Mouse (Mus musculus) liver, embryonic 15.5 days (tissue): ENCODE results near the gene Cdk5rap1. TPM values are rescaled to one million over a fixed set of nuclear protein-coding genes. Genes with fewer than 3 reads are reported as not detected.
"Not testable (repeated sequence)": the region's sequence is repeated elsewhere in the genome, so short reads cannot be mapped to it uniquely, and the experiment has no call there.

Experiments
- ATAC-seq: fragments of 200-750 bp; cut with Nextera tagmentation; 2 replicates; pipeline ENCODE4 v1.8.0; 2017; ENCODE audit warnings: moderate number of reproducible peaks, mild to moderate bottlenecking, moderate library complexity; ENCODE audit not compliant: insufficient read depth
- H3K27ac ChIP-seq: fragments of 300-500 bp; sonication (generic); replicated peaks from 2 replicates; pipeline ENCODE4 v1.5.1; 2015; ENCODE audit warnings: mild to moderate bottlenecking, inconsistent platforms
- H3K27me3 ChIP-seq: fragments of 300-500 bp; sonication (generic); 2 replicates; pipeline ENCODE4 v1.6.1; 2015; ENCODE audit warnings: mild to moderate bottlenecking, inconsistent platforms
- H3K36me3 ChIP-seq: fragments of 300-500 bp; sonication (generic); replicated peaks from 2 replicates; pipeline ENCODE4 v1.6.1; 2015; ENCODE audit warnings: moderate library complexity, mild to moderate bottlenecking, inconsistent platforms
- H3K4me1 ChIP-seq: fragments of 300-500 bp; sonication (generic); replicated peaks from 2 replicates; pipeline ENCODE4 v1.6.1; 2015; ENCODE audit warnings: inconsistent platforms
- H3K4me2 ChIP-seq: fragments of 300-500 bp; sonication (generic); 2 replicates; pipeline ENCODE4 v1.6.1; 2015; ENCODE audit warnings: moderate library complexity, mild to moderate bottlenecking, inconsistent platforms
- H3K4me3 ChIP-seq: fragments of 300-500 bp; sonication (generic); replicated peaks from 2 replicates; pipeline ENCODE4 v1.5.1; 2015; ENCODE audit warnings: mild to moderate bottlenecking, inconsistent platforms
- H3K9ac ChIP-seq: fragments of 300-500 bp; sonication (generic); 2 replicates; pipeline ENCODE4 v1.6.1; 2015; ENCODE audit warnings: moderate library complexity, mild to moderate bottlenecking, inconsistent platforms
- H3K9me3 ChIP-seq: fragments of 300-500 bp; sonication (generic); replicated peaks from 2 replicates; pipeline ENCODE4 v1.6.1; 2016; ENCODE audit warnings: inconsistent platforms
- WGBS: fragments of 180-500 bp; shearing (Covaris S2); methylation state at CpG from one replicate; pipeline ENCODE4 v1.1.7; 2015; ENCODE audit warnings: mixed read lengths; ENCODE audit not compliant: insufficient replicate concordance; 5-methylcytosine and 5-hydroxymethylcytosine counted together
- polyA plus RNA-seq: library from polyadenylated mRNA; unstranded; fragments of >200 nt; fragmentation: Nextera tagmentation; extraction: Ambion mirVana; gene quantifications from 2 replicates; pipeline ENCODE4 v1.2.1, GENCODE M21; 2015

The Cdk5rap1 gene
- polyA plus RNA-seq, 1 experiment from 2014 or later: 12.8 TPM

DNA sequence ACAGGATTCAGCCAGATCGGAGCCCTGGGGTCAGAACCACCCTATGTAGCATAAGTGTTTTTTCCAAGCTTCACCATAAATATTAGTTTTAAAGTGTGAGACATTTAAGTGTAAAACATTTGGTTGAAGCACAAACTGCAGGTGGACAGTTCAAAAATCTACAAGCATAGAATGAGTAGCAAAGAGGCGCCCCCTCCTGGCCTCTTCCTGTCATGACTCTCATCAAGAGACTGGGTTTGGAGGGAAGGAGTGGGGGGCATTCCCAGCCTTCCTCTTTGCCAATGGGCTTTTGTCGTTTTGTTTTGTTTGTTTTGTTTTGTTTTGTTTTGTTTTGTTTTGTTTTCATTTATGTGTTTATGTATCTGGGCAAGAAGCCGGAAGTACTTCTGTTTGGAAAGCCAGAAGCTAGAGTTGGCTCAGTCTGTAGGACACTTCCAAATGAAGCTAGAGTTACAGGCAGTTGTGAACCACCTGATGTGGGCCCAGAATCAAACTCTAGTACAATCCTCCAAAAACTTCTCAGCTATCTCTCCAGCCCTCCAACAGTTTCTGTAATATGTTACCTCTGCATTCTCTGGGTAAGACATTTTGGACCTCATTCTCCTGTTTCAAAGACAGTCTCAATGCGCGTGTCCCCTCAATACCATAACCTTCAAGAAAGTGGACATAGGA, 1.3 kb upstream of the Cdk5rap1 start:
- H3K9me3 ChIP-seq: no peaks in the 10 kb centered on the region
- no peak for ATAC-seq
- H3K9ac ChIP-seq: no peak overlapping the region
- H3K4me1 ChIP-seq: peaks cover 23% of the 10 kb centered on the region
- no peaks in the 10 kb centered on the region for H3K27me3 ChIP-seq
- H3K27ac ChIP-seq: peak overlapping the region; percentile 4; the same call in 1 of the 2 replicates
- 52% methylated on average over 6 of the region's 6 CpGs for WGBS
- no peak overlapping the region for H3K4me2 ChIP-seq
- no peak overlapping the region for H3K4me3 ChIP-seq
- H3K36me3 ChIP-seq: peaks cover 6% of the 10 kb centered on the region; the same call in 1 of the 2 replicates

DNA sequence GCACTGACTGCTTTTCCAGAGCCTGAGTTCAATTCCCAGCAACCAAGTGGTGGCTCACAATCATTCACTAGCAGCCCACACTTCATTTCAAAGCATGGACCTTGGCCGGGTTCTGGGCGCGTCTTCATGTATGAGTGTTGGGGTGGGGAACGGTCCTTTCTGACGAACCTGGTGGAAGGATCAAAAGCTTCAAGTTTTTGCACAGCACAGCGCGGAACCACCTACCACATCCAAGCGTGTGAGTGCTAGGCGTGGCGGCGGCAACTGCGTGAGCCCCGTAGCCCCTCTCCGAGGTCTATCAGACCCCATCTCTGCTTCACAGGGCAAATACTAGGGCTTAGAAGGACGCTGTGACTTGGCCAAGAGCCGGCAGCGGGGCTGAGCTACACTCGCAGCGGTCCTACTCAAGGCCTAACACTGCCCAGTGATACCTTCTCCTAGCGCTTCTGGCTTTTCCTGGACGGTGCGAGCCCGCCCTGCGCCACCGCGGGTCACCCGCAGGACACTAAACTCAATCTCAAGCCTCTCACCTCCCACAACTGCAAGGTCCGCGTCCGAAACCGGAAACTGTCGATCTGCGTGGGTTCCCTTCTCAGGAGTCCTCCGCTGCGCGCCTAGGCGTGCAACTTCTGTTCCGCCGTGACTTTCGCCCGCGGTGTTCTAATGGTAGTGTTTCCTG, 520 bp downstream of the Cdk5rap1 start:
- Histone ChIP-seq H3K9ac (peak overlapping the region; percentile 91), H3K36me3 (peaks cover 13% of the 10 kb centered on the region; the same call in 1 of the 2 replicates), H3K4me3 (peak overlapping the region; percentile 80), H3K27me3 (no peaks in the 10 kb centered on the region), H3K4me1 (peaks cover 23% of the 10 kb centered on the region), H3K27ac (peak overlapping the region; percentile 87), H3K9me3 (no peaks in the 10 kb centered on the region), H3K4me2 (peak overlapping the region; percentile 81)
- peak; percentile 82 for ATAC-seq
- WGBS: under 1% methylated on average over 42 of the region's 42 CpGs

DNA sequence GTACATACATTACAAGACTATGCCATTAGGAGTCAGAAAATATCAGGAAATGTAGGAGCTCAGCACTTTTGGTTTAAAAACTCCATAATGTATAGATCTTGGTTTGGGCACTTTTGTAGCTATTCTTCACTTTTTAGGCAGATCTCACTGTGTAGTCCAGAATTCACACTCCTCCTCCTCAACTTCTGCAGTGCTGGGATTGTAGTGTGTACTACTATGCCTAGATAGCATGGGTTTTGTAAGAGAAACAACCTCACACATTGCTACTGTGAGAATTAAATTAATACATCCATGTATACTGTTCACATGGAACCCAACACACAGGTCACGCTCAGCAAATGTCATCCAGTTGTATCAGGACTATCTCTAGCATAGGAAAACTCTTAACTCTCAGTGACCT, 5.3 kb downstream of the Cdk5rap1 start:
- no peak for ATAC-seq
- Histone ChIP-seq H3K9me3 (no peaks in the 10 kb centered on the region), H3K4me1 (peaks cover 8% of the 10 kb centered on the region; the same call in 1 of the 2 replicates), H3K4me2 (no peak overlapping the region), H3K4me3 (no peak overlapping the region), H3K27ac (no peak overlapping the region), H3K36me3 (peaks cover 47% of the 10 kb centered on the region), H3K27me3 (no peaks in the 10 kb centered on the region), H3K9ac (no peak overlapping the region)
- 74% methylated on average over 1 of the region's 1 CpGs for WGBS

DNA sequence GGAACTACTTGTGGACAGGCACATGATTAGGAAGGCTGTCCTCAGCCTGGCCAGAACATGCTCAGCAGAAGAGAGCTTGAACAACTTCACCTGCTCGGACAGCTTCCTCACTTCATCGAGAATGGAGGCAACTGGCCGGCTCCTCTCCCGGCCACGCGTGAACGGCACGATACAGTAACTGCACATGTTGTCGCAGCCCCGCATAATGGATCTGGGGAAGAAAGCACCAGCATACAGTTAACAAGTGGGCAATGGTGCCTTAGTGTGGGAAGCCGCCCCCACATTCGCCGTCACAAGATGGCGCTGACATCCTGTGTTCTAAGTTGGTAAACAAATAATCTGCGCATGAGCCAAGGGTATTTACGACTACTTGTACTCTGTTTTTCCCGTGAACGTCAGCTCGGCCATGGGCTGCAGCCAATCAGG, 18.8 kb downstream of the Cdk5rap1 start:
- 81% methylated on average over 15 of the region's 19 CpGs for WGBS
- peak overlapping the region; percentile 79 for H3K27ac ChIP-seq
- peaks cover 34% of the 10 kb centered on the region for H3K36me3 ChIP-seq
- H3K27me3 ChIP-seq, H3K4me1 ChIP-seq, H3K9me3 ChIP-seq: not testable (repeated sequence)
- H3K9ac ChIP-seq: peak overlapping the region; percentile 54
- peak overlapping the region; percentile 32 for H3K4me2 ChIP-seq
- peak; percentile 68 for ATAC-seq
- H3K4me3 ChIP-seq: peak overlapping the region; percentile 54

DNA sequence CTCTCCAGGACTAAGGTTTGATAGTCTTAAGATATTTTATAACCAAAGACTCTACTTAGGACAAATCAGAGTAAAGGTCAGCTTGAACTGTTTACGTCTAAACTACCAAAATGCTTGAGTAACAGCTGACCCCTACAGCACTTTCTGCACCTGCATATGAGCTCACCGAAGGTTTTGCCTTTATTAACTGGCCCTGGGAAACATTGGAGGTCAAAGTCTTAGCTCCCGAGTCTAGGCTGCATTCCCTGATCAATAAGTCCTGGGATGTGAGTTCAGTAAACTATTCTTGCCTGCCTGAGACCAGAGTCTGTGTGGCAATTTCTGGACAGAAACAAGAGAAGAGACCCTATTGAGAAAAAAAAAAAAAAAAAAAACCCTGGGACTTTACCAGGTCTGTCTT, 24.7 kb downstream of the Cdk5rap1 start:
- no peaks in the 10 kb centered on the region for H3K4me1 ChIP-seq
- ATAC-seq: no peak
- WGBS: 66% methylated on average over 3 of the region's 3 CpGs
- H3K9me3 ChIP-seq: no peaks in the 10 kb centered on the region
- 0 out of 2 replicates have a peak overlapping the region, but pooled peaks have one; percentile 9 for H3K27ac ChIP-seq
- peaks cover 69% of the 10 kb centered on the region for H3K36me3 ChIP-seq
- no peaks in the 10 kb centered on the region for H3K27me3 ChIP-seq
- H3K4me2 ChIP-seq: no peak overlapping the region
- no peak overlapping the region for H3K9ac ChIP-seq
- H3K4me3 ChIP-seq: no peak overlapping the region

DNA sequence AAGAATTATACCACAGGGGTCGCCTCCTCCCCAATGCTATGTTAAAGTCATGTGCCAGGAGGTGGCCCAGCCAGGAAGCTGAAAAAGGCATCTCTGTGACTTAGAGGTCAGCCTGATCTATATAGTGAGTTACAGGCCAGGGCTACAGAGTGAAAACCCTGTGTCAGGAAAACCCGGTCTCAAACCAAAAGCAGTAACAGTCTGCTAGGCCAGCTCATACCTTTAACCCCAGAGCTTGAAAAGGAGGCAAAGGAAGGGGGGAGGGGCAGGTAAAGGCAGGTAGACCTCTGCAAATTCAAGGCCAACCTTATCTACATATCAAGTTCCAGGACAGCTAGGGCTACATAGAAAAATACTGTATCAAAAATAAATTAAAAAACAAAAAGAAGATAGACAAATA, 33.5 kb downstream of the Cdk5rap1 start:
- no peak for ATAC-seq
- WGBS: 60% methylated on average over 2 of the region's 2 CpGs
- Histone ChIP-seq H3K4me2 (no peak overlapping the region), H3K9me3 (no peaks in the 10 kb centered on the region), H3K9ac (no peak overlapping the region), H3K4me1 (no peaks in the 10 kb centered on the region), H3K27ac (no peak overlapping the region), H3K27me3 (no peaks in the 10 kb centered on the region), H3K4me3 (no peak overlapping the region), H3K36me3 (peaks cover 51% of the 10 kb centered on the region)

DNA sequence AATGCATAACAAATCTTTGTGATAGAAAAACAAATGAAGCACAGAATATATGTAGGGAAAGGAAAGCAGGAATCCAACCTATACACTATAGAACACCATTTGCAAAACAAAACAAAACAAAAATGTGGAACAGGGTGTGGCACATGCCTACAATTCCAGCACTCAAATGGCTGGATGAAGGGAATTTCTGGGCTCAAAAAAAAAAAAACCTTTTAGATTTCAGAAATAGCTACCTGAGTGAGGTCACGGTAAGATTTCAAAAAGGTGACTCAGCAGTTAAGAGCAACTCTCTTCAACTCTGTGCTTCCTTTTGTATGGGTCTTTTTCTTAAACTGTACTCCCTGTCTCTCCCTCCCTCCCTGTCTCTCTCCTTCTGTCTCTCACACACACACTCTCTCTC, 34.6 kb downstream of the Cdk5rap1 start:
- H3K4me1 ChIP-seq: no peaks in the 10 kb centered on the region
- H3K36me3 ChIP-seq: peaks cover 49% of the 10 kb centered on the region
- no peak overlapping the region for H3K9ac ChIP-seq
- ATAC-seq: no peak
- H3K4me3 ChIP-seq: no peak overlapping the region
- no peaks in the 10 kb centered on the region for H3K9me3 ChIP-seq
- H3K27ac ChIP-seq: no peak overlapping the region
- H3K4me2 ChIP-seq: no peak overlapping the region
- H3K27me3 ChIP-seq: no peaks in the 10 kb centered on the region
- 64% methylated on average over 1 of the region's 1 CpGs for WGBS

DNA sequence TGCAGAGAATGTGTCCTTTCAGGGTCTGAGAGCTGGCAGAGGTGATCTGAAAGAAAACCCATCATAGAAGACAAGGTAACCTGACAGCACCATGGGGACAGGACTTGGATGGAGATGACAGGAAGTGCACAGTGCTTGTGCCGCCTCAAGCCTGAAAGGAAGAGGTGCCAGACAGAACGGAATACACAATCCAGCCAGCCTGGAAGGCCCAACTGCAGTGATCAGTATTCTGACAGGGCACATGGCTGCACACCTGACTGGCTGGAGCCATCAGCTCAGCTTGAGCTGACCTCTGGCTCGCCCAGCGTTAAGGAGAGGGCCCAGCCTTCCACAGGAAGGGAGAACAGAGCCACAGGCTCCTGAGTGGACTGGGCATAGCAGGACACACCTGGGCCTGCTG, 37.2 kb downstream of the Cdk5rap1 start:
- Histone ChIP-seq H3K36me3 (peaks cover 25% of the 10 kb centered on the region), H3K4me3 (no peak overlapping the region), H3K27ac (no peak overlapping the region), H3K27me3 (no peaks in the 10 kb centered on the region), H3K9me3 (no peaks in the 10 kb centered on the region), H3K4me2 (no peak overlapping the region), H3K4me1 (no peaks in the 10 kb centered on the region), H3K9ac (no peak overlapping the region)
- WGBS: 83% methylated on average over 4 of the region's 4 CpGs
- no peak for ATAC-seq

DNA sequence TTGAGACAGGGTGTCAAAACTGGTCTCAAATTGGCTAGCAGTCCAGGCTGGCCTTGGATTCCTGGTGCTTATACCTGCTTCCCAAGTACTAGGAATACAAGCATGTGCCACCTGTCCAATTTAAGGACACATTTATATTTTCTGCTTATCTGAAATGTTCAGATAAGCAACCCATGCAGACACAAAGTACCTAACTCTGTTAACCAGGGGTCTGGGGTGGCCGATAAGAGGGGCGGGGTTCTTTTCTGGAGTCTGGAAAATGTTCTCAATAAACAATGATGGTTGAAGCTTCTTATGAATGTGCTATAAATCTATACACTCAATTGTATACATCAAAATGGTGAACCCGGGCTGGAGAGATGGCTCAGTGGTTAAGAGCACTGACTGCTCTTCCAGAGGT, 46.0 kb downstream of the Cdk5rap1 start:
- peak overlapping the region; percentile 35; the same call in 1 of the 2 replicates for H3K4me2 ChIP-seq
- no peaks in the 10 kb centered on the region for H3K27me3 ChIP-seq
- peaks cover 18% of the 10 kb centered on the region for H3K4me1 ChIP-seq
- H3K4me3 ChIP-seq: no peak overlapping the region
- H3K9ac ChIP-seq: no peak overlapping the region
- H3K9me3 ChIP-seq: no peaks in the 10 kb centered on the region
- peak; percentile 83 for ATAC-seq
- H3K36me3 ChIP-seq: no peaks in the 10 kb centered on the region
- 37% methylated on average over 3 of the region's 3 CpGs for WGBS
- H3K27ac ChIP-seq: peak overlapping the region; percentile 35; the same call in 1 of the 2 replicates

DNA sequence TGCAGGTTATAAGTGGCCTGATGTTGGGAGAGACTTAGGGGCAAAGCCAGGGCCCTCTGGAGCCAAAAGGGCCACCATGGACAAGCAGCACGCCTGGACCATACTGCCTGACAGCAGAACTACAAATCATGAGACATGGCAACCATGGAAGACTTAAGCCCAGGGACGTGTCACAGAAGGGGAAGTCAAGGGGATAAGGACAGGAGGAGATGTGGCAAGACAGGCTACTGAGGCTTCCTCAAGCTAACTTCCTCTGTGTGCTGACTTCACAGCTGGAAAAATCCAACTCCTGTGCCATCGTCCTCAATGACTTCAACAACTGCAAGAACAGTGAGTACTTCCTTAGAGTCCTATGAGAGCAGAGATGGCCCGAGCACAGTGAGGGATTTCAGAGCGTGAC, 59.0 kb downstream of the Cdk5rap1 start:
- H3K4me1 ChIP-seq, H3K9me3 ChIP-seq, H3K4me2 ChIP-seq, H3K4me3 ChIP-seq, H3K9ac ChIP-seq, H3K27ac ChIP-seq, ATAC-seq, H3K36me3 ChIP-seq, H3K27me3 ChIP-seq: not testable (repeated sequence)
- WGBS: 39% methylated on average over 5 of the region's 5 CpGs

DNA sequence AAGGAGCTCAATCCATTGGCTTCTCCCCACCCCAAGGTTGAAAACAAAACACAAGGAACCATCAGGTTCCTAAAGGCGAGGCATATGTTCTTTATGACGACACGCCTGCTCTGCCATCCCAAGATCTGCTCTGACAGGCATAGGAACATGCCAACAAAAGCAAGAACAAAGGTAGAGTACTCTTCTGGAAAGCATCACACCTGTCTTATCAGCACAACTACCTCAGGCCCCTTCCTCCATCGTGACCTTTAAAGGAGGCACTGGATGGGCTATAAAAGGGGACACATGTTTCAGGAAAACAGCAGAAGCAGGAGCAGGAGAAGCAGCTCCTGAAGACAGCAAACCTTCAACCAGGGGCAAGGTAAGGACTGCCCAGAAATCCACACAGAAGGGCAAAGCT, 65.9 kb downstream of the Cdk5rap1 start, which contains the start of gene Bpifb9b:
Bpifb9b (plus strand) TSS at position 301 of the 400 bp plus-strand sequence.
- not testable (repeated sequence) for H3K27ac ChIP-seq, H3K4me3 ChIP-seq, H3K4me2 ChIP-seq, H3K36me3 ChIP-seq, H3K9me3 ChIP-seq, ATAC-seq, H3K27me3 ChIP-seq, H3K9ac ChIP-seq, H3K4me1 ChIP-seq
- WGBS: 52% methylated on average over 4 of the region's 4 CpGs
